Mouse (Mus musculus): ENCODE data around the gene Dapl1. TPM values are rescaled to one million over a fixed set of nuclear protein-coding genes. Genes with fewer than 3 reads are reported as not detected.

Dapl1 gene
- total RNA-seq, 2 experiments from 2014 or later: 0.87 TPM; not detected in 1

DNA sequence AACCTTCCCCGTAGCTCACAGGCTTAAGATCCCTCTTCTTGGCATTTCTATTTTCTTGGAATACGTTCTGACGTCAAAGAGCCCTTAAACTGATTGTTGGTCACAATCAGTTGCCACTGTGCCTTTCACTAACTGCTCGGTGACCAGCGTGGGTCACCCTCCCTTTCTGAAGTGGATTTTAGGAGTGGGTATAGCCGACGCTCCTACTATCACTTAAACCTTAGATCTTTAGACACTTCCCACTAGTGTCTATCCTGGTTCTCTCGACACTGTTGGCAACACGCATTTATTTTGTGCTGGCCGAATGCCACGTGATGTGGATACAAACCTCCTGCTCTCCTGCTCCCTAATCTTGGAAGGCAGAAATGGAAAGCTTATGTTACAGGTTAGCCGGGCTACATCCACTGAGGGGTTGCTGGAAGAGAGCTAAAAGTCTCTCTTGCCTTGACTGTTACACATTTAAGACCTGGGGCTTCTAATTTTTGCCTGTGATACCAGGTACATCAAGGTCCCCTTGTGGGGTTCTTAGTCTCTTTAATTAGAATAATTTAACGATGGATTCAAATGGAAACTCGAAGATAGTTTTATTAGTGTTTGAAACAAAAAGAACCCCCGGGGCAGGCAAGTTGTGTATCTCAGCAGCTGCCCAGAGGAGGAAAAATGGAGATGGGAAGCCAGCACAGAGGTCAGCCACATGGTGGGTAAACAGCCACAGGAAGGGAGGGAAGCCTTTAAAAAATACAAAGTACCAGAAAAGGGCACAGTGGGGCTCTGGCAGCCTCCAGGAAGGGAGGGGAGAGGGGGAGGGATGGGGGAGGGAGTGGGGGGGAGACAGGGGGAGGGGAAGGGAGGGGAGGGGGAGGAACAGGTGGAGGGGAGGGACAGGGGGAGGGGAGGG, 13.2 kb upstream of the Dapl1 start:
- no peak for DNase-seq (ENCODE audit: low spot score in 2 of 2)

DNA sequence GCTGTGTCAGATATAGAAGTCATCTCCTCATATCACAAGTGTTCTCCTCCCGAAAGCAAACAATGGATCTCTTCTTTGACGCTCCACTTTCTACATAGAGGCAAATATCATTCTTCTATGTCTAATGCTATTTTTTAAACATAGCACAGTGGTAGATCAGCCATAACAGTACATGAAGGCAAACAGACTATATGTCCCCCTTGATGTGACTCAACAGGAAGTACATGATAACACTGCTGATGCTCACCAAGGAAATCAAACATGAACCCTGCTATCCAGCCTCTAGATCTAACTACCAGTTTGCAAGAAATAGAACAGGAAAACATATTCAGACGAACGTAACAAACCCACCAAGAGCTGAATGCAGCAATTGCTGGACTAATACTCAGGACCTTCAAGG, 10.1 kb upstream of the Dapl1 start:
- DNase-seq (ENCODE audit: low spot score in 2 of 2): no peak

GRCm38 (mm10) chr2:59485080-59485479, 627 bp downstream of the Dapl1 start:
- DNase-seq (ENCODE audit: low spot score in 2 of 2): no peak

DNA sequence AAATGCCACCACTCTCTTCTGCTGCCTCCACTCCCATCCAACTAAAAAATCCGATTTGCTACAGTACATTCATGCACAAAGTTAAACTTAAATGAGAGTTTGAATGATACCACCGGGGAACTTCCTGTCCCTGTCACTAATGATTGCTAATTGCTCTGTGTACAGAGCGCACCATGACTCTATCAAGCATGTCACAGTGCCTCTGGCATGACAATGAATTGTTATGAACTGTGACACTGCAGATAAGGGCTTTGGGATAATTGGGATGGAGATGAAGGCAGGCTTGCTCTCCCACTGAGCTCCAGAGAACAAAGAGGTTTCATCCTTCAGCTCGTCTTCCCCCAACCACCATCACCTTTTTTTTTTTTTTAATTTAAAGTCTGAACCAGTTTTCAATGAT, 1.2 kb downstream of the Dapl1 start:
- DNase-seq (ENCODE audit: low spot score in 2 of 2): no peak

DNA sequence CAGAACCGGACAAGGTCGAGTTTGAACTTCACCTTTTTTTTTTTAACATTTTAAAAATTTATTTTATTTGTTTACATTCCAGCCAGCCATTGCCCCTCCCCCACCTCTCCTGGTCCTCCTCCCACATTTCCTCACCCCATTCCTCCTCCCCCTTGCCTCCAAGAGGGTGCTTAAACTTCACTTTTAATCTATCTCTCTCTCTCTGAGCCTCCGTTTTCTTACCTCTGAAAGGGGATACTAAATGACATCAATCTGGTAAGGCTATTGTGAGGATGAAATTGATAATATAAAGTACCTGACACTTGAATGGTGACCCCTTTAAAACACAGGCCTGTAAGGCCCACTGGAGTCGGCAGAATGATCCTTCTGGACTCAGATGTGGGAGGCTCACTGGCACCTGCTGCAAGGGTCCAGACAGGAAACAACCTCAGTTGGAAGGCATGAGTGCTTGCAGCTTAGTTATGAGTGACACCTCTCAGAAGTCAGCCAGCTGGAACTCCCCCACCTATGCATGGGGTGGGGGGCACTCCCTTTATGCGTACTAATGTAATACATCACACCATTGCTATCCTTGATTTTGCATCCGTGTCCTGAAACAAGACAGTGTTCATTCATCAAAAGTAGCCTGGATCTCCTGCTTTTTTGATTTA, 1.9 kb downstream of the Dapl1 start:
- DNase-seq (ENCODE audit: low spot score in 2 of 2): no peak

- no peak for DNase-seq (ENCODE audit: low spot score in 2 of 2)
These were observed 3.8 kb downstream of the Dapl1 start for GRCm38 (mm10) chr2:59488235-59488634.

- no peak for DNase-seq (ENCODE audit: low spot score in 2 of 2)
These were observed 5.9 kb downstream of the Dapl1 start for GRCm38 (mm10) chr2:59490353-59490752.

GRCm38 (mm10) chr2:59493445-59494085, 9.1 kb downstream of the Dapl1 start:
- DNase-seq (ENCODE audit: low spot score in 2 of 2): no peak

DNA sequence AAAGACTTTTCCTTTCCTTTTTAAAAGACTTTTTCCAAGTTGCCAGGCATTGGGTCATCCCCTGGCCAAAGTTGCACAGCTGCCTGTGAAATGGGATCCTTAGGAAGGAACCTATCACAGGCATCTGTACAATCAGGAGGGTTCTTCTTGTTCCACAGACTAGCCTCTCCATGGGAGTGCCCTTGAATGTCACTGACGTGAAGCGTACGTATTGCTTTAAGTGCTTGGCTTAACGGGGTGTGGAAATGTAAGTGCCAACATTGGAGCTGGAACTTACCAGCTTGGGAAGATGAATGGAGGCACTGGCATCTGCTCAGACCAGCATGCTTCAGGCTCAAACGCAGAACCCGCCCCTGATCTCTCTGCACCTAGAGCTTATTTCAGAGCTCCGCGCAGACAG, 14.7 kb downstream of the Dapl1 start:
- DNase-seq (ENCODE audit: low spot score in 2 of 2): no peak

GRCm38 (mm10) chr2:59499717-59500116, 15.3 kb downstream of the Dapl1 start:
- no peak for DNase-seq (ENCODE audit: low spot score in 2 of 2)

- DNase-seq (ENCODE audit: low spot score in 2 of 2): no peak
These were observed 24.6 kb downstream of the Dapl1 start for GRCm38 (mm10) chr2:59509061-59509460.

DNA sequence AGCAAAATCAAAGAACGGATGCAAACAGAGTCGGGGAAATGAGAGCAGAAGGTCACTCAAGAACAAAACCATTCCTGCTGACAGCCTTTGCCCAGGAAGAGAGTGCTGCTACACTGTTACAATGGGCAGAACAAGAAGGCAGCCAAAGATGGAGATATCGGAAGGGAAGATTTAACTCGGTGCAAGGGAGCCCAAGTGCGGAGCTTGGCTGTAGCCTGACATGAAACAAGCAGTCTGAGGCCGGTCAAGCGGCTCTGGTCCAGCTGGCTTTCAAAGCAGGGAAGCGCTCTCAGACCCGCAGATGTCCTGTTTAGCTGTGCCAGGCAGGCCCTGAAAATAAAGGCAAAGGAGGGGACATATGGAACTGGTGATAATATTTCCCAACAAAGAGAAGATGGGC, 26.0 kb downstream of the Dapl1 start:
- no peak for DNase-seq (ENCODE audit: low spot score in 2 of 2)

DNA sequence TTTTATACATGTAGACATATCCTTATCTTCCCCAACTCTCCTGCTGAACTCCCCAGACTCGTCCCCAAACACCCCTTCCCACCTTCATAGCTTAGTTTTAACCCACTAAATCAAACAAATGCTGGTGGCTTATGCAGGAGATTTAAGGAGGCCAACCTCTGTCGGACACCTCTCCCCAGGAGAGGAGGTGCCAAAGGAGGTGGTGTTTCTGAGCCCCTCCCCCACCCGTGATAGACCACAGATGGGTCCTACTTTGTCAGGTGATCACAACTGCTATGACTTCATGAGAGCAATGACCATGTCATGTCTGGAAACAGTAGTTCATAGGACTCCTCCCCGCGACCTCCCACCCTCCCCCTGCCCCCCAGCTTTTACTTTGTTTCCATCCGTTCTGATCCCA, 26.4 kb downstream of the Dapl1 start:
- DNase-seq (ENCODE audit: low spot score in 2 of 2): no peak

DNA sequence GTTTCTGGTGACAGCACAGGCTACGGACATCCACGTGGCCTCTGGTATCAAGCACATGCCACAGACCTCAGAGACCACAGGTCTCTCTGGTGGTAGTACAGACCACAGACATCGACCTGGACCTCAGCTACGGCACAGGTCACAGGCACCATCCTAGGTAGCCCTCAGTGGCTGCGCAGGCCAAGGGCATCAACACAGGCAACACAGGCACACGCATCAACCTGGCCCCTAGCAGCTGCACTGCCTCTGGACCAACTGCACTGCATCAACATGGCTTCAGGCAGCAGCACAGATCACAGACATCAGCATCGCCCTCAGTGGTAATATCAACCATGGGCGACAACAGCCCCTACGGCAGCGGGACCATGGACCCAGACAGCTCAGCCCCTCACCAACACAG, 36.2 kb downstream of the Dapl1 start:
- DNase-seq (ENCODE audit: low spot score in 2 of 2): no peak

- DNase-seq (ENCODE audit: low spot score in 2 of 2): peak; percentile 87 to 88
These were observed 37.7 kb downstream of the Dapl1 start for GRCm38 (mm10) chr2:59522079-59522684.

DNA sequence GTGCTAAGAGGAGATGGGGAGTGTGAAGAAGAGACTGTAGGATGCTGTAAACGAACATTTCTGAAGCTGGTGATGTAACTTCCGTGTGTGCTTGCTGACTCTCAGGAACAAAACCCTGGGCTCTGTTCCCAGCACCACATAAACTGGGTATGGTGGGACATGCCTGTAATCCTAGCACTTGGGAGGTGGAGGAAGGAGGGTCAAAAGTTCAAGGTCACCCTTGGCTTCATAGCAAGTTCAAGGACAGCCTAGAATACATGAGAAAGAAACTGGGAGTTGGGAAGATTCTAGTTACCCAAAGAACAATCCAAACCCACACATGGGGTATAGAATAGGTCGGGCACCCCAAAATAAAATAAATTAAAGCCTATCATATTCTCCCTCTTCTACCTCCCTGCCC, 39.1 kb downstream of the Dapl1 start:
- no peak for DNase-seq (ENCODE audit: low spot score in 2 of 2)

GRCm38 (mm10) chr2:59526893-59527292, 42.4 kb downstream of the Dapl1 start:
- no peak for DNase-seq (ENCODE audit: low spot score in 2 of 2)

GRCm38 (mm10) chr2:59529574-59530080, 45.2 kb downstream of the Dapl1 start:
- no peak for DNase-seq (ENCODE audit: low spot score in 2 of 2)

DNA sequence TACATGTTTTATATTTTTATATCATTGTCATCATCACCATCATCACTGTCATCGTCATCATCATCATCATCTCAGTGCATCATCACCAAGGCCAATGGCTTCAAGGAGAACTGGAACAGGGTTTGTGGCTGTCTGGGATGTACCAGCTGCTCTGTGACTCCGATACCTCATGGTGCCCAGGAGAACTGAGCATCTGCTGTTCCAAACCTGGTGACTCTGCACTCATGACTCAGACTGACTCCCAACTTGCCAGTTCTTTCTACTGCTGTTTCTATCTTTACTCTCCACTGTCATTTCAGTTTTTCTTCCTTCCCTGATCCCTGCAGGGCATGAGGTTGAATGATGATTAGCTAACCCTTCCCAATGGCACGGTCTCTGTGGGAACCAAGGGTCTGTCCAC, 46.4 kb downstream of the Dapl1 start:
- DNase-seq (ENCODE audit: low spot score in 2 of 2): no peak

GRCm38 (mm10) chr2:59532999-59533398, 48.5 kb downstream of the Dapl1 start:
- DNase-seq (ENCODE audit: low spot score in 2 of 2): no peak

DNA sequence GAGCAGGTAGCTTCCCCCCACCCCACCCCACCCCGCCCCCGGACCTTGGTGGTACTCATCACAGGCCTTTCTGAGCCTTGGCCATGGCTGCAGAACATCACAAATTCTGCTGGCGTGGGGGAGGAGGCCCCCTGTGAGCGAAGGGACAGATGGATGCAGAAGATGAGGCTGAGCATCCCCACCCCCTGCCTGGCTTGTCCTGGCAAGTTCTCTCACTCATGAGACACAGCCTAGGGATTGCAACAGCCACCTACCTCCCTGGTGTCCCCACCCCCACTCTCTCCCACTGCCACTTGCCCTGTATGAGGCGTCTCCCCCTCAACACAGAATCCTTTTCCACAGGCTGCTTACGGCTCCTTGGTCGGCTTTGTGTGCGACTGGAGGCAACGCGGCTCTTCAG, 49.1 kb downstream of the Dapl1 start:
- DNase-seq (ENCODE audit: low spot score in 2 of 2): no peak

Measured in layer of hippocampus, postnatal 10 days (tissue).